Mouse (Mus musculus): ENCODE measurements at regions not wholly inside any gene's neighbourhood (a gene's known extent, or its start where the extent isn't known, plus 50 kb on each side); places are given as distances from the start of the nearest gene placed in this dataset.

DNA sequence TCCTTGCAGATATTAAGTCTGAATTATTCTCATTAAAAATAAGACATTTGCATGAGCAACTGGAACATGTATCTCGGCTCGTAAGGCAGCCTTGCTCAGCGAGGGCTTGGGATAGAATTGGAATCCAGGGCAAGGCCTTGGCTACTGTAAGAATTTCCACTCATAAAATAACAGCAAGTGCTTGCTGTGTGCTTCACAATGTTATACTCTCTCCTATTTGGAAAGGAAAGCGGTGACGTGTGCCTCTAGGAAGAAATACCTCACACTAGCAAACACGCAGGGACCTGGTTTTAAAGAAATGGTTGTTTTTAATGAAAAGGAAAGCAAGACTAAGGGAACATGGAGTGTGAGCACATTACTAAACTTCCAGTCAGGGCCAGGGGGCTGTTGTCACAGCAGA, 69.3 kb upstream of the Cops8 start:
- H3K9ac ChIP-seq (ENCODE audit: low read depth, low read length), result no peak overlapping the region
- no peak for ATAC-seq (ENCODE audit: low read depth)
- 81% methylated on average over 6 of the region's 6 CpGs for WGBS

GRCm38 (mm10) chr1:90536105-90536504, 66.7 kb upstream of the Cops8 start:
- H3K9me3 ChIP-seq (ENCODE audit: control insufficient read depth, low read length), result peaks cover 2% of the 10 kb centered on the region; the same call in 1 of the 2 replicates
- no peak for ATAC-seq (ENCODE audit: low read depth)
- no peak overlapping the region for H3K27ac ChIP-seq (replicated peaks; ENCODE audit: low read depth, low read length)
- no peaks in the 10 kb centered on the region for H3K27me3 ChIP-seq (replicated peaks; ENCODE audit: control insufficient read depth, insufficient read depth, low read length)
- no peak overlapping the region for H3K4me3 ChIP-seq (ENCODE audit: low read depth, low read length)
- H3K9ac ChIP-seq (ENCODE audit: low read depth, low read length), result no peak overlapping the region
- H3K4me2 ChIP-seq (ENCODE audit: low read depth, low read length), result no peak overlapping the region
- no peaks in the 10 kb centered on the region for H3K36me3 ChIP-seq (ENCODE audit: control insufficient read depth, insufficient read depth, low read length)
- H3K4me1 ChIP-seq (ENCODE audit: control insufficient read depth, insufficient read depth, low read length), result no peaks in the 10 kb centered on the region
- no peak for DNase-seq (ENCODE audit: low spot score)

More for the DNA sequence above, 69.3 kb upstream of the Cops8 start:
- Histone ChIP-seq H3K27me3 (replicated peaks; ENCODE audit: control insufficient read depth, insufficient read depth, low read length) (no peaks in the 10 kb centered on the region), H3K4me3 (ENCODE audit: low read depth, low read length) (no peak overlapping the region), H3K36me3 (ENCODE audit: control insufficient read depth, insufficient read depth, low read length) (no peaks in the 10 kb centered on the region), H3K27ac (replicated peaks; ENCODE audit: low read depth, low read length) (no peak overlapping the region), H3K4me2 (ENCODE audit: low read depth, low read length) (no peak overlapping the region), H3K4me1 (ENCODE audit: control insufficient read depth, insufficient read depth, low read length) (no peaks in the 10 kb centered on the region), H3K9me3 (ENCODE audit: control insufficient read depth, low read length) (no peaks in the 10 kb centered on the region)
- no peak for DNase-seq (ENCODE audit: low spot score)

DNA sequence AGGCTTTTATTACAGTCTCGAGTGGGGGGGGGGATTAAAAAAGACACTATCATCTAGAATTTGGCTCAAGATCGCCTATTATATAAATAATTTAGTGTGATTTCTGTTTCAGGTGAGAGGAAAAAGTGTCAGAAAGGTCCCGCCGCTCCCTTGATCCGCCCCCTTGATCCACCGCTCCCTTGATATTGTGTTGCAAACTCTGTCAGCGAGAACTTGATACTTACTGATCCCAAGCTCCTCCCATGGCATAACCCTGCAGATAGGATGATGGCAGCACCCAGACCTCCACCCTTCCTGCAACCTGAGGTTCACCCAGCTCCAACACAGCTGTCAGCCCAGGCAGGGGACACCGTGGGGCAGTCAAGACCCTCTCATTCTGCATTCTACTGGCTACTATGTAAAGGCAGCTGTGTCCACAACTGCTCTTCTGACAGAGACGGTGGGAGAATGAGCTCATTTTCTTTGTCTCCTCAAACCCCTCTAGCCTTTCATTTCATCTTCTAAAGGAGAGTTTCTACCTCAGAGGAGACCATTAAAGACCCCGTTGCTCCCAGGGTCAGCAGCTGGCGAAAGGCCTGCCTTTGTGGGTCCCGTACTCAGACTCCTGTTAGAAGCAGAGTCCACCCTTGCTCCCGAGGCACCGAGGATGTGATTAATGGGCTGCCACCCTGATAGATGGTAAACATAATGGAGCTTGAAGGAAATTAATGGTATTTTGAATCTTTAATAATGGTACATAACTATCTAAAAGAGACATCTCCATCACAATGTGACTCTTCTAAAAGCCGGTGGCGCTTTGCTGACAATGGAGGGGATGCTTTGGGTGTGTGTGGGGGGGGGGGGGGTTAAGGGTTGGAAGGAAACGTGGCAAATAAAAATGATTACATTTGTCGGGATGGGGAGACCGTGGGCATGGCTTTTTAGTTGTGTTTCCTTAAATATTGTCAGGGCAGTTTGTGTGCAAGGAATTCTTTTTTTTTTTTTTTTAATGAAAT, 58.7 kb upstream of the Cops8 start:
- Histone ChIP-seq H3K36me3 (ENCODE audit: control insufficient read depth, insufficient read depth, low read length) (no peaks in the 10 kb centered on the region), H3K9me3 (ENCODE audit: control insufficient read depth, low read length) (peaks cover 10% of the 10 kb centered on the region), H3K27me3 (replicated peaks; ENCODE audit: control insufficient read depth, insufficient read depth, low read length) (no peaks in the 10 kb centered on the region), H3K4me1 (ENCODE audit: control insufficient read depth, insufficient read depth, low read length) (peaks cover 5% of the 10 kb centered on the region; the same call in 1 of the 2 replicates), H3K4me3 (ENCODE audit: low read depth, low read length) (no peak overlapping the region), H3K9ac (ENCODE audit: low read depth, low read length) (no peak overlapping the region), H3K27ac (replicated peaks; ENCODE audit: low read depth, low read length) (no peak overlapping the region), H3K4me2 (ENCODE audit: low read depth, low read length) (no peak overlapping the region)
- no peak for ATAC-seq (ENCODE audit: low read depth)
- no peak for DNase-seq (ENCODE audit: low spot score)
- 43% methylated on average over 19 of the region's 19 CpGs for WGBS

GRCm38 (mm10) chr1:90544821-90545536, 57.8 kb upstream of the Cops8 start:
- H3K4me2 ChIP-seq (ENCODE audit: low read depth, low read length), result no peak overlapping the region
- DNase-seq (ENCODE audit: low spot score), result no peak
- H3K27ac ChIP-seq (replicated peaks; ENCODE audit: low read depth, low read length), result no peak overlapping the region
- WGBS, result 28% methylated on average over 9 of the region's 9 CpGs
- no peaks in the 10 kb centered on the region for H3K36me3 ChIP-seq (ENCODE audit: control insufficient read depth, insufficient read depth, low read length)
- H3K4me1 ChIP-seq (ENCODE audit: control insufficient read depth, insufficient read depth, low read length), result peaks cover 5% of the 10 kb centered on the region; the same call in 1 of the 2 replicates
- H3K9ac ChIP-seq (ENCODE audit: low read depth, low read length), result no peak overlapping the region
- H3K9me3 ChIP-seq (ENCODE audit: control insufficient read depth, low read length), result peaks cover 10% of the 10 kb centered on the region
- H3K4me3 ChIP-seq (ENCODE audit: low read depth, low read length), result no peak overlapping the region
- no peaks in the 10 kb centered on the region for H3K27me3 ChIP-seq (replicated peaks; ENCODE audit: control insufficient read depth, insufficient read depth, low read length)
- ATAC-seq (ENCODE audit: low read depth), result no peak

GRCm38 (mm10) chr1:90552644-90553043, 50.1 kb upstream of the Cops8 start:
- H3K27ac ChIP-seq (replicated peaks; ENCODE audit: low read depth, low read length), result peak overlapping the region; percentile 18; the same call in 1 of the 2 replicates
- H3K9me3 ChIP-seq (ENCODE audit: control insufficient read depth, low read length), result no peaks in the 10 kb centered on the region
- DNase-seq (ENCODE audit: low spot score) (peak; percentile 67), ATAC-seq (ENCODE audit: low read depth) (no peak; the same call in 1 of the 2 replicates)
- H3K36me3 ChIP-seq (ENCODE audit: control insufficient read depth, insufficient read depth, low read length), result no peaks in the 10 kb centered on the region
- WGBS, result 52% methylated on average over 5 of the region's 6 CpGs
- no peaks in the 10 kb centered on the region for H3K27me3 ChIP-seq (replicated peaks; ENCODE audit: control insufficient read depth, insufficient read depth, low read length)
- no peak overlapping the region for H3K4me3 ChIP-seq (ENCODE audit: low read depth, low read length)
- no peak overlapping the region for H3K4me2 ChIP-seq (ENCODE audit: low read depth, low read length)
- peaks cover 8% of the 10 kb centered on the region for H3K4me1 ChIP-seq (ENCODE audit: control insufficient read depth, insufficient read depth, low read length)
- H3K9ac ChIP-seq (ENCODE audit: low read depth, low read length), result no peak overlapping the region

Measured in embryonic facial prominence, embryonic 14.5 days (tissue).